Mouse (Mus musculus) adrenal gland, adult 10 weeks (tissue): ENCODE data around the gene Cyp2c68. TPM values are rescaled to one million over a fixed set of nuclear protein-coding genes. Genes with fewer than 3 reads are reported as not detected.

Experiments
- polyA plus RNA-seq: library from polyadenylated mRNA; stranded (reverse); fragments of 350-450 nt; fragmentation: Illumina TruSeq; extraction: RNeasy Lipid Tissue Mini Kit (QIAGEN cat#74804); gene quantifications from one replicate; pipeline ENCODE4 v1.2.3, GENCODE M21; 2014; ENCODE audit warnings: low read depth, low replicate concordance

The Cyp2c68 gene
- polyA plus RNA-seq, result not detected

DNA sequence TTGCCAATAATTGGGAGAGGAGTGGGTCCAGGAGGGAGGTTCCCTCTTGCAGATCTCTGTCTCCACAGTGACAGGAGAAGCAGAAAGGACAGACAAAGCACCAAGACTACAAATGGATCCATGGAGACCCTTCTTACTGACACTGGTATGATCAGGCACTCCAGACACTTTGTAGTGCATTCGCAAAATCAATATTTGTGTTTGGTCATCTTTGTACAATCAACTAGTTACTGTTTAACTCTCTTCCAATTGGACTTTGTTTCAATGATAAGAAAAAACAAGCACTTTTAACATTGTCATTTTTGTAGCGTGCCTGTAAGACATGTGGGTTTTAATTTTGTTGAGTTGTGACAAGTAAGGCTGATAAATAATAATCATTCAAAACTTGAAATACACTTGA is at the start of gene Cyp2c68:
Gene Cyp2c68, minus strand, starts transcription at position 135 of the 400 bp plus-strand sequence.

DNA sequence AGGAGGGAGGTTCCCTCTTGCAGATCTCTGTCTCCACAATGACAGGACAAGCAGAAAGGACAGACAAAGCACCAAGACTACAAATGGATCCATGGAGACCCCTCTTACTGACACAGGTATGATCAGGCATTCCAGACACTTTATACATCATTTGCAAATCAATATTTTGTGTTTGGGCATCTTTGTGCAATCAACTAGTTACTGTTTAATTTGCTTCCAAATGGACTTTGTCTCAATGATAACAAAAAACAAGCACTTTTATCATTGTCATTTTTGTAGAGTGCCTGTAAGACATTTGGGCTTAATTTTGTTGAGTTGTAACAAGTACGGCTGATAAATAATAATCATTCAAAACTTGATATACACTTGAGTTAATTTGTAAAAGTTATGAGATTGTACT is 91.9 kb downstream of the Cyp2c68 start, which contains the start of gene Cyp2c67:
Gene Cyp2c67, minus strand, starts transcription at position 114 of the 400 bp plus-strand sequence.

Other genes with a start within 250 kb of the Cyp2c68 start
- gene Cyp2c39, start 230.2 kb downstream of the Cyp2c68 start, polyA plus RNA-seq, result not detected
- gene Cyp2c67, start 92.0 kb downstream of the Cyp2c68 start, polyA plus RNA-seq, result not detected
- not detected for gene Cyp2c40, start 71.8 kb upstream of the Cyp2c68 start, polyA plus RNA-seq
- gene Cyp2c69, start 145.7 kb upstream of the Cyp2c68 start, polyA plus RNA-seq, result not detected